Mouse (Mus musculus) olfactory bulb, adult 2 months (tissue): ENCODE results near the gene Pole. TPM values are rescaled to one million over a fixed set of nuclear protein-coding genes. Genes with fewer than 3 reads are reported as not detected.

ENCODE experiments used
- H3K27ac ChIP-seq: fragments of 200-500 bp; 2 replicates; pipeline ENCODE4 v1.5.1; 2012; ENCODE audit warnings: low read depth, low read length; ENCODE audit not compliant: insufficient read depth
- H3K4me1 ChIP-seq: fragments of 200-500 bp; 2 replicates; pipeline ENCODE4 v1.6.1; 2012; ENCODE audit warnings: low read length; ENCODE audit not compliant: control insufficient read depth, insufficient read depth
- H3K4me3 ChIP-seq: fragments of 200-500 bp; 2 replicates; pipeline ENCODE4 v1.5.1; 2012; ENCODE audit warnings: mild to moderate bottlenecking, low read depth, low read length, moderate library complexity; ENCODE audit not compliant: insufficient read depth
- CTCF ChIP-seq: fragments of 200-500 bp; IDR thresholded peaks from 2 replicates; pipeline ENCODE4 v1.5.1; 2012; ENCODE audit warnings: low read depth, mild to moderate bottlenecking, low read length, moderate library complexity; ENCODE audit not compliant: insufficient read depth
- POLR2A ChIP-seq: fragments of 200-500 bp; IDR thresholded peaks from 2 replicates; pipeline ENCODE4 v1.6.1; 2012; ENCODE audit warnings: mild to moderate bottlenecking, low read depth, low read length, moderate library complexity; ENCODE audit not compliant: insufficient read depth
- WGBS: fragments of 180-500 bp; shearing (Covaris S2); methylation state at CpG from one replicate; pipeline ENCODE4 v1.1.7; 2018; 5-methylcytosine and 5-hydroxymethylcytosine counted together
- polyA plus RNA-seq: library from polyadenylated mRNA; stranded (reverse); fragments of >200 nt; gene quantifications from 2 replicates; pipeline ENCODE4 v1.2.4, GENCODE M21; 2012; ENCODE audit warnings: low replicate concordance; ENCODE audit not compliant: missing spikeins, insufficient read depth, insufficient read length

Gene Pole
- not detected in 2 replicates for polyA plus RNA-seq

DNA sequence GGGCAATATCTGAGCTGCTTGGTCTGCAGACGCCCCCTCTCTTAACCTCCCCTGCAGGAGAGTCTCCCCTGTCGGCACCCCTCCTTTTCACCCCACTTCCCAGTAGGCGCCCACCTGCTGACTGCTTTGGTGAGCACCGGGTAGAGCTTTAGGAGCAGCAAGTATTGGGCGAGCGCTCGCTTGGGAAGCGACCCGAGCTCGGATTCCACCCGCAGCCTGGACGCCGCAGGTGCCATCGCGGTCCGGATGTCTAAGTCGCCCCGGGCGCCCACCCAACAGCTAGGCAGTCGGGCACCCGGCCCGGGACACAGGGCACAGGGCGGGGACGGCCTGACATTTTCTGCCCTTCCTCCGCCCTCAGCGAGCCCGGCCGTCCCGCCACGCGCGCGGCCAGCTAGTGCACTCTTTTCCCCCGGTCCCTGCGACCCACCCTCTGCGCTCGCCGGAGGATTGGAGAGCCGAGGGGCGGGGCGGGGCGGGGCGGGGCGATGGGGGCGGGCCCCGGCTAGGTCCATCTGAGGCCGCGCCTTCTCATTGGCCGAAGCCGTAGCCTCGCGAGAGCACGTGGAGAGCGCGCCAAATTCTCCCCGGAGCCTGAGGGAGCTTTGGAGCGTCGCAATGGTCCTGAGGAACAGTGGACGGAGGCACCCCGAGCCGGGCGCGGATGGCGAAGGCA is at the start of gene Pole, which contains the start of gene Pxmp2:
Gene Pole (plus strand): TSS at position 537 of the 676 bp plus-strand sequence.
Gene Pxmp2 (minus strand): TSS at position 417 of the 676 bp plus-strand sequence.
- peaks cover 7% of the 10 kb centered on the region for H3K4me1 ChIP-seq
- H3K4me3 ChIP-seq = peak within 1 kb of the TSS; percentile 93
- TF ChIP-seq CTCF (no peak), POLR2A (no peak)
- H3K27ac ChIP-seq = no peak within 1 kb of the TSS
- WGBS = under 1% methylated on average over 64 of the region's 64 CpGs

- no peak overlapping the region for H3K4me3 ChIP-seq
- TF ChIP-seq POLR2A (no peak), CTCF (no peak)
- H3K27ac ChIP-seq = no peak overlapping the region
- no peaks in the 10 kb centered on the region for H3K4me1 ChIP-seq
- 76% methylated on average over 2 of the region's 2 CpGs for WGBS
Measured at GRCm38 (mm10) chr5:110244091-110244490, 42.0 kb upstream of the Pole start.

DNA sequence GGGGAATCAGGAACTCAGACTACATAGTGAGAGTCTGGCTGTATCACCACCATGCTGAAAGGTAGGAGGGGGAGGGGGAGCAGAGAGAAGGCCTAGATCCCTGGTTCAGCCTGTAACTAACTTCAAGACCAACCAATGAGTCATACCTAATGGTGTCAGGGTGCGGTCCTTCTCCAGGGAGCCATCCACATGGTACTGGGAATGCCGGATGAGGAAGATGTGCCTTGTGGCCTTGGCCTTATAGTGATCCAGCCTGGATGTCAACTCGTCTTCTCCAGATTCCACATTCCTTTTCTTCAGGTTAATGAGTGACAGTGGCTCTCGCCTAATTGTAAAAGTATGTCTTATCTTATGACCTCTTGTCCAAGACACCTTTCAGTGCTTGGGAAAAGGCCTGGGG is 19.2 kb upstream of the Pole start:
- Histone ChIP-seq H3K4me1 (peaks cover 3% of the 10 kb centered on the region; the same call in 1 of the 2 replicates), H3K27ac (no peak overlapping the region), H3K4me3 (no peak overlapping the region)
- TF ChIP-seq POLR2A (no peak), CTCF (no peak)
- WGBS = 88% methylated on average over 4 of the region's 4 CpGs

DNA sequence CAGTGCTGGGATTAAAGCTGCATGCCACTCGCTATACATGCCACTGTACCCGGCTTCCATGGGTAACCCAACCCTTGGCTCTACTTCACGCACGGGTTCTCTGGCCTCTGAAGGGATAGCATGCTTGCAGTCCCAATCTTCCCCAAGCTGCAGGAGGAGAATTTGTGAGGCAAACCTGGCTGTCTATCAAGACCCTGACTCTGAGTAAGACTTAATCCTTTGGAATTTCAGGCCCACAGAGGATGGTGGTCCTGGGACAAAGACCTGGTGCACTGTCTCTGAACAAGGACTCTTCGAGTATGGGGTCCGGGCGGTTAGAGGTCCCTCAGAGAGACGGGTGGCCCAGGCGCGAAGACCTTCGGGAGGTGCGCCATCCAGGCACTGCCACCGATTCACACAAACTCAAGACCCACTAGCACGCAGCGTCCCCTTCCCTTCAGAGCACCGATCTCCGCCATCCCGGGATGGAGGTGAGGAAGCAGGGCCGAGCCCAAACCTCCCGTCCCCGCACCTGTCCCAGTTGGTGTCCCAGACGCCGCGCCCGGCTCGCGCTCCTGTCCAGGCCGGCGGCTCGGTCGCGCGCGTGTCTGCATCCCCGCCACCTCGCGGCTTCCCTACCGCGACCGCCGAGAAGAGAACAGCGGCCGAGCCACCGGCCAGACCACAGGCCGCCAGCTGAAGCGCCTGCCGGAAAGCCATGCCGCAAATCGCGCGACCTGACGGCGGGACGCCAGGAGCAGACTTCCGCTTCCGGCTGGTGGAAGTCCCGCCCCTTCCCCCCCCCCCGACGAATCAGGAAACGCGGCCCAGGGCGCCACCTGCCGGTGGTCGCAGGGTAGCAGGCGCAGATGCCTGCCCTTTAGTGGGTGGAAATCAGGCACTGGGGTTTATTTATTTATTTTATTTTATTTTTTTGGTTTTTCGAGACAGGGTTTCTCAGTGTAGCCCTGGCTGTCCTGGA is 16.7 kb upstream of the Pole start, which contains the start of gene Pgam5:
Gene Pgam5 (minus strand): TSS at position 773 of the 961 bp plus-strand sequence.
- H3K4me3 ChIP-seq = peak within 1 kb of the TSS; percentile 83
- H3K27ac ChIP-seq = no peak within 1 kb of the TSS
- peak; percentile 78 for TF ChIP-seq POLR2A
- TF ChIP-seq CTCF = peak; percentile 78
- H3K4me1 ChIP-seq = peaks cover 3% of the 10 kb centered on the region; the same call in 1 of the 2 replicates
- under 1% methylated on average over 66 of the region's 66 CpGs for WGBS

DNA sequence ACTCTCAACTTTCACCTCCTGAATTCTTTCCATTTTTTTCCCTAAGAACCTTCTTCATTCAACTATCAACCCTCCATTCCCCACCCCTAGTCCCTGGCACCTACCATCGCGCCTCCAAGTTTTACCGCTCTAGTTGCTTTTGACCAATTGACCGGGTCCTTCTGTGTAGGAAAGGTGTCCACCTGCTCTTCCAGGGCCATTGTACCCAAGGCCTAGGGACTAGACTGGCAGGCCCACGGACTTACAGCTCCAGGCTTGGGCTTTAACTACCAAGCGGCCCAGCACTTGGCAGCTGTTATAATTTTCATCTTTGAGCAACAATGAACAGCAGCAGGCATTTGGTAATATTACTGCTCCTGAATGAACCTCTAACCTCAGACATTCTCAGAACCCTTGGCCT is 15.9 kb upstream of the Pole start:
- WGBS = 96% methylated on average over 6 of the region's 6 CpGs
- TF ChIP-seq POLR2A = no peak
- no peak for TF ChIP-seq CTCF
- Histone ChIP-seq H3K27ac (no peak overlapping the region), H3K4me3 (no peak overlapping the region), H3K4me1 (peaks cover 3% of the 10 kb centered on the region; the same call in 1 of the 2 replicates)

DNA sequence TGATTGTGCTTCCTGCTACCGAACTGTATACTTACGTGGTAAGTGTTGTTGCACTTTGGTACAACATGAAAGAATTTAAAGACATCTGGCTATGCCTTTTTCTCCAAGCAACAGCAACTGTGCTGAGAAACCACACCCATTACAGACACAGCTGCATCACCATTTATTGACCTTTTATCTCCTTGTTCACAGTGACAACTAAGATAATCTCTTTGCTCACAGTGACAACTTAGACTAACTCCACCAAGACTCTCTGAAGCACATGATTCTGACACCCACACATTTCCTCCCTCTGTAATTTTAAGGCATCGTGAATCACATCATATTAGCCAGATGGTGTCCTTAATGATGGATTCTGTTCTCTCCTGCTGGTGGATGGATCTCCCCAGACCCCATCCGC is 12.0 kb upstream of the Pole start:
- TF ChIP-seq CTCF (no peak), POLR2A (no peak)
- H3K27ac ChIP-seq = no peak overlapping the region
- no peak overlapping the region for H3K4me3 ChIP-seq
- 65% methylated on average over 4 of the region's 4 CpGs for WGBS
- H3K4me1 ChIP-seq = no peaks in the 10 kb centered on the region

- no peak overlapping the region for H3K27ac ChIP-seq
- no peak overlapping the region for H3K4me3 ChIP-seq
- H3K4me1 ChIP-seq = no peaks in the 10 kb centered on the region
- TF ChIP-seq CTCF (no peak), POLR2A (no peak)
- WGBS = 59% methylated on average over 2 of the region's 2 CpGs
Measured at GRCm38 (mm10) chr5:110274846-110275245, 11.3 kb upstream of the Pole start.

DNA sequence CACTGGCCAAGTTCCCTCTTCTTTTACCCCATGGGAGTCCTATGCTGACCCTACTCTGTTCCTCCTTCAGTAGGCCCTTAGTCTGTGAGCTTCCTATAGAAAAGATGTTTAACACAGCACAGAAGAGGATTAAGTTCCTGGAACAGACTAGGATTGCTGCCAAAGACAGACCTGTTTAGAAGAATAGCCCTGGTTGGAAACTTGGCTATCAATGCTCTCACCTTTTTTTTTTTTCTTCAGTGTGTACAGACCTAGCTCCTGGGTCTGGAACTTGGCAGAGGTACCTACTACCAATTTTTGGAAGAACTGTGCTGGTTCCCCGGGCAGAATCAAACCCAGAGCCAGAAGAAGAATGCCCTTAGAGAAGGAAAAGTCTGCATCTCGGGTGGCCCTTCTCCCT is 9.7 kb upstream of the Pole start:
- WGBS = 65% methylated on average over 2 of the region's 2 CpGs
- no peak overlapping the region for H3K27ac ChIP-seq
- H3K4me3 ChIP-seq = no peak overlapping the region
- no peak for TF ChIP-seq CTCF
- no peak for TF ChIP-seq POLR2A
- no peaks in the 10 kb centered on the region for H3K4me1 ChIP-seq

DNA sequence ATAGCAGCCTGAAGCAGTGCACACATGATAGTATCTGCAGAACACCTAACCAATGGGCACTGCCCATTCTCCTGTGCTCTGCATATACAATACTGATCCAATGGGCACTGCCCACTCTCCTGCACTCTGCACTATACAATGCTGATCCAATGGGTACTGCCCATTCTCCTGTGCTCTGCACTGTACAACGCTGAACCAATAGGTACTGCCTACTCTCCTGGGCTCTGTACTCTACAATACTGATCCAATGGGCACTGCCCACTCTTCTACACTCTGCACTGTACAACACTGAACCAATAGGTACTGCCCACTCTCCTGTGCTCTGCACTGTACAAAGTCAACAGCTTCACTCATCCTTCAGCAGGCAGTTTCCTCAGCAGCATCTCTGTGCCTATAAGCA is 9.2 kb upstream of the Pole start:
- Histone ChIP-seq H3K4me1 (no peaks in the 10 kb centered on the region), H3K4me3 (no peak overlapping the region), H3K27ac (no peak overlapping the region)
- 97% methylated on average over 1 of the region's 1 CpGs for whole genome bisulfite sequencing
- no peak for TF ChIP-seq POLR2A
- TF ChIP-seq CTCF = no peak
